Mouse (Mus musculus): ENCODE results near the gene Unk.

GRCm38 (mm10) chr11:116025056-116025845 lies 4.9 kb upstream of the Unk start:
- no peak for TF ChIP-seq POLR2AphosphoS2 (IDR thresholded peaks at IDR 0.05; ENCODE audit: low read length)
- TF ChIP-seq CTCF (IDR thresholded peaks at IDR 0.05 in 2 of 3, conservative IDR thresholded peaks at IDR 0.05 in 1 of 3; ENCODE audit: control insufficient read depth in 1 of 3, insufficient read depth in 1 of 3, low read depth in 2 of 3, low read length in 3 of 3, poor library complexity in 1 of 3, severe bottlenecking in 1 of 3), result no peak
- no peak for TF ChIP-seq ZMIZ1 (IDR thresholded peaks at IDR 0.05; ENCODE audit: low read depth, low read length)
- TF ChIP-seq POLR2A (IDR thresholded peaks at IDR 0.05; ENCODE audit: control insufficient read depth in 1 of 2, insufficient read depth in 1 of 2, low read depth in 1 of 2, low read length in 2 of 2, poor library complexity in 1 of 2), result no peak

Data from MEL (cell line).